Mouse (Mus musculus): ENCODE results near the gene Enpp1.

Enpp1 gene

GRCm38 (mm10) chr10:24711480-24712366 is at the start of gene Enpp1:
Gene Enpp1, minus strand, starts transcription at chr10:24712159.
- DNase-seq (ENCODE audit: low spot score): no peak

GRCm38 (mm10) chr10:24758326-24758915 is 46.5 kb upstream of the Enpp1 start:
- no peak for DNase-seq (ENCODE audit: low spot score)

- no peak for DNase-seq (ENCODE audit: low spot score)
Measured at GRCm38 (mm10) chr10:24754874-24755540, 43.0 kb upstream of the Enpp1 start.

- DNase-seq (ENCODE audit: low spot score): no peak
Measured at GRCm38 (mm10) chr10:24754251-24754835, 42.4 kb upstream of the Enpp1 start.

GRCm38 (mm10) chr10:24753536-24754250 is 41.7 kb upstream of the Enpp1 start:
- no peak for DNase-seq (ENCODE audit: low spot score)

- DNase-seq (ENCODE audit: low spot score): no peak
Measured at GRCm38 (mm10) chr10:24742950-24743487, 31.1 kb upstream of the Enpp1 start.

GRCm38 (mm10) chr10:24741229-24742198 is 29.6 kb upstream of the Enpp1 start:
- no peak for DNase-seq (ENCODE audit: low spot score)

- no peak for DNase-seq (ENCODE audit: low spot score)
Measured at GRCm38 (mm10) chr10:24739171-24739570, 27.2 kb upstream of the Enpp1 start.

GRCm38 (mm10) chr10:24738456-24738855 is 26.5 kb upstream of the Enpp1 start:
- peak; percentile 56 for DNase-seq (ENCODE audit: low spot score)

- no peak for DNase-seq (ENCODE audit: low spot score)
Measured at GRCm38 (mm10) chr10:24735027-24735777, 23.2 kb upstream of the Enpp1 start.

GRCm38 (mm10) chr10:24727478-24727877 is 15.5 kb upstream of the Enpp1 start:
- no peak for DNase-seq (ENCODE audit: low spot score)

GRCm38 (mm10) chr10:24725197-24725596 is 13.2 kb upstream of the Enpp1 start:
- DNase-seq (ENCODE audit: low spot score): peak; percentile 11

GRCm38 (mm10) chr10:24721841-24722240 is 9.9 kb upstream of the Enpp1 start:
- no peak for DNase-seq (ENCODE audit: low spot score)

- no peak for DNase-seq (ENCODE audit: low spot score)
Measured at GRCm38 (mm10) chr10:24719383-24719782, 7.4 kb upstream of the Enpp1 start.

- no peak for DNase-seq (ENCODE audit: low spot score)
Measured at GRCm38 (mm10) chr10:24718720-24719119, 6.8 kb upstream of the Enpp1 start.

- no peak for DNase-seq (ENCODE audit: low spot score)
Measured at GRCm38 (mm10) chr10:24718058-24718457, 6.1 kb upstream of the Enpp1 start.

GRCm38 (mm10) chr10:24716232-24716631 is 4.3 kb upstream of the Enpp1 start:
- DNase-seq (ENCODE audit: low spot score): no peak

GRCm38 (mm10) chr10:24712901-24713300 is 942 bp upstream of the Enpp1 start:
- DNase-seq (ENCODE audit: low spot score): no peak

- no peak for DNase-seq (ENCODE audit: low spot score)
Measured at GRCm38 (mm10) chr10:24712367-24712761, 405 bp upstream of the Enpp1 start.

- DNase-seq (ENCODE audit: low spot score): no peak
Measured at GRCm38 (mm10) chr10:24711071-24711470, 888 bp downstream of the Enpp1 start.
